Mouse (Mus musculus) midbrain, postnatal 0 days (tissue): ENCODE measurements around the gene Gstm3. TPM values are rescaled to one million over a fixed set of nuclear protein-coding genes. Genes with fewer than 3 reads are reported as not detected.
A peak's percentile ranks its signal among the peaks of the same experiment; 100 is the strongest.

ENCODE experiments used
- ATAC-seq: fragments of 200-750 bp; cut with Nextera tagmentation; 2 replicates; pipeline ENCODE4 v1.8.0; 2017; ENCODE audit warnings: moderate number of reproducible peaks, mild to moderate bottlenecking, moderate TSS enrichment, moderate library complexity; ENCODE audit not compliant: low FRiP score
- DNase-seq: peaks from one replicate; pipeline ENCODE4 v3.0.0-alpha.2; 2015; ENCODE audit warnings: low spot score
- H3K27ac ChIP-seq: fragments of 300-500 bp; sonication (generic); 2 replicates; pipeline ENCODE4 v1.5.1; 2014; ENCODE audit warnings: low read depth, mild to moderate bottlenecking, low read length, mixed read lengths
- H3K27me3 ChIP-seq: fragments of 300-500 bp; sonication (generic); 2 replicates; pipeline ENCODE4 v1.6.1; 2014; ENCODE audit warnings: low read length, control low read depth, mixed read lengths; ENCODE audit not compliant: insufficient read depth
- H3K36me3 ChIP-seq: fragments of 300-500 bp; sonication (generic); 2 replicates; pipeline ENCODE4 v1.6.1; 2014; ENCODE audit warnings: low read length, control low read depth, mixed read lengths; ENCODE audit not compliant: insufficient read depth
- H3K4me1 ChIP-seq: fragments of 300-500 bp; sonication (generic); 2 replicates; pipeline ENCODE4 v1.6.1; 2014; ENCODE audit warnings: mild to moderate bottlenecking, control low read depth, antibody characterized with exemption, low read length, mixed read lengths; ENCODE audit not compliant: insufficient read depth
- H3K4me2 ChIP-seq: fragments of 300-500 bp; sonication (generic); 2 replicates; pipeline ENCODE4 v1.6.1; 2014; ENCODE audit warnings: low read depth, mild to moderate bottlenecking, low read length, mixed read lengths; ENCODE audit not compliant: poor library complexity, severe bottlenecking
- H3K4me3 ChIP-seq: fragments of 300-500 bp; sonication (generic); 2 replicates; pipeline ENCODE4 v1.5.1; 2014; ENCODE audit warnings: low read depth, mild to moderate bottlenecking, low read length, moderate library complexity
- H3K9ac ChIP-seq: fragments of 300-500 bp; sonication (generic); replicated peaks from 2 replicates; pipeline ENCODE4 v1.6.1; 2014; ENCODE audit warnings: mild to moderate bottlenecking, low read length, moderate library complexity, mixed read lengths; ENCODE audit not compliant: poor library complexity, severe bottlenecking
- H3K9me3 ChIP-seq: fragments of 300-500 bp; sonication (generic); 2 replicates; pipeline ENCODE4 v1.6.1; 2016; ENCODE audit warnings: low read length, control low read depth
- CTCF ChIP-seq: IDR thresholded peaks from 2 replicates; pipeline ENCODE4 v1.5.1; 2016; ENCODE audit warnings: antibody characterized with exemption, mild to moderate bottlenecking
- WGBS: fragments of 180-500 bp; shearing (Covaris S2); extraction: QIAGEN DNeasy Blood & Tissue Kit; methylation state at CpG from one replicate; pipeline ENCODE4 v1.1.7; 2014; 5-methylcytosine and 5-hydroxymethylcytosine counted together
- polyA plus RNA-seq: library from polyadenylated mRNA; unstranded; fragments of >200 nt; fragmentation: Nextera tagmentation; extraction: Ambion mirVana; gene quantifications from 2 replicates; pipeline ENCODE4 v1.2.1, GENCODE M21; 2015
- total RNA-seq: library from RNA; depleted of rRNA; stranded (reverse); fragments of >200 nt; gene quantifications from 2 replicates; pipeline ENCODE4 v1.2.3, GENCODE M21; 2014

Gene Gstm3
- total and polyA plus RNA-seq, 2 experiments from 2014 or later, result not detected

GRCm38 (mm10) chr3:107931670-107932069 is 37.4 kb downstream of the Gstm3 start, which contains the start of gene Gstm7:
Gstm7 (minus strand) TSS chr3:107931817.
- ATAC-seq (peak; percentile 97), DNase-seq (peak; percentile 99)
- no peaks in the 10 kb centered on the region for H3K4me1 ChIP-seq
- TF ChIP-seq CTCF, result peak; percentile 57
- H3K9ac ChIP-seq, result no peak within 1 kb of the TSS
- H3K4me3 ChIP-seq, result no peak within 1 kb of the TSS
- peak within 1 kb of the TSS; percentile 28; the same call in 1 of the 2 replicates for H3K4me2 ChIP-seq
- 5% methylated on average over 10 of the region's 10 CpGs for WGBS
- peak within 1 kb of the TSS; percentile 55 for H3K27ac ChIP-seq
- H3K27me3 ChIP-seq, result no peaks in the 10 kb centered on the region
- H3K36me3 ChIP-seq, result no peaks in the 10 kb centered on the region
- H3K9me3 ChIP-seq, result no peaks in the 10 kb centered on the region

- Histone ChIP-seq H3K36me3 (no peaks in the 10 kb centered on the region), H3K9ac (no peak overlapping the region)
- TF ChIP-seq CTCF, result no peak
Observed at GRCm38 (mm10) chr3:107931134-107931533, 37.9 kb downstream of the Gstm3 start.

GRCm38 (mm10) chr3:107929731-107930130 is 39.4 kb downstream of the Gstm3 start:
- H3K4me1 ChIP-seq, result no peaks in the 10 kb centered on the region
- no peak overlapping the region for H3K9ac ChIP-seq
- H3K36me3 ChIP-seq, result no peaks in the 10 kb centered on the region
- no peak overlapping the region for H3K4me3 ChIP-seq
- H3K27ac ChIP-seq, result no peak overlapping the region
- TF ChIP-seq CTCF, result no peak
- no peaks in the 10 kb centered on the region for H3K9me3 ChIP-seq
- WGBS, result 83% methylated on average over 4 of the region's 4 CpGs
- no peaks in the 10 kb centered on the region for H3K27me3 ChIP-seq
- no peak overlapping the region for H3K4me2 ChIP-seq
- DNase-seq (no peak), ATAC-seq (no peak)

More at GRCm38 (mm10) chr3:107931134-107931533, 37.9 kb downstream of the Gstm3 start:
- DNase-seq (peak; percentile 47), ATAC-seq (no peak)
- no peaks in the 10 kb centered on the region for H3K4me1 ChIP-seq
- WGBS, result 46% methylated on average over 2 of the region's 2 CpGs
- H3K4me2 ChIP-seq, result peak overlapping the region; percentile 28; the same call in 1 of the 2 replicates
- no peaks in the 10 kb centered on the region for H3K9me3 ChIP-seq
- H3K27ac ChIP-seq, result peak overlapping the region; percentile 55
- no peak overlapping the region for H3K4me3 ChIP-seq
- H3K27me3 ChIP-seq, result no peaks in the 10 kb centered on the region

GRCm38 (mm10) chr3:107929243-107929642 is 39.8 kb downstream of the Gstm3 start:
- no peak overlapping the region for H3K9ac ChIP-seq
- WGBS, result 86% methylated on average over 4 of the region's 4 CpGs
- H3K27ac ChIP-seq, result no peak overlapping the region
- H3K4me3 ChIP-seq, result no peak overlapping the region
- TF ChIP-seq CTCF, result no peak
- no peaks in the 10 kb centered on the region for H3K9me3 ChIP-seq
- no peaks in the 10 kb centered on the region for H3K27me3 ChIP-seq
- ATAC-seq (no peak), DNase-seq (no peak)
- H3K4me1 ChIP-seq, result no peaks in the 10 kb centered on the region
- no peak overlapping the region for H3K4me2 ChIP-seq
- H3K36me3 ChIP-seq, result no peaks in the 10 kb centered on the region

GRCm38 (mm10) chr3:107928691-107929090 is 40.4 kb downstream of the Gstm3 start:
- no peak overlapping the region; the same call in 1 of the 2 replicates for H3K27ac ChIP-seq
- TF ChIP-seq CTCF, result no peak
- DNase-seq (no peak), ATAC-seq (no peak)
- H3K4me1 ChIP-seq, result no peaks in the 10 kb centered on the region
- no peak overlapping the region for H3K9ac ChIP-seq
- H3K9me3 ChIP-seq, result no peaks in the 10 kb centered on the region
- no peaks in the 10 kb centered on the region for H3K27me3 ChIP-seq
- no peaks in the 10 kb centered on the region for H3K36me3 ChIP-seq
- no peak overlapping the region for H3K4me2 ChIP-seq
- 81% methylated on average over 11 of the region's 11 CpGs for WGBS
- no peak overlapping the region for H3K4me3 ChIP-seq

GRCm38 (mm10) chr3:107927841-107928240 is 41.2 kb downstream of the Gstm3 start:
- no peaks in the 10 kb centered on the region for H3K4me1 ChIP-seq
- H3K36me3 ChIP-seq, result no peaks in the 10 kb centered on the region
- no peak for TF ChIP-seq CTCF
- H3K9me3 ChIP-seq, result no peaks in the 10 kb centered on the region
- H3K9ac ChIP-seq, result no peak overlapping the region
- ATAC-seq (no peak), DNase-seq (peak; percentile 24)
- no peaks in the 10 kb centered on the region for H3K27me3 ChIP-seq
- no peak overlapping the region for H3K4me3 ChIP-seq
- no peak overlapping the region for H3K4me2 ChIP-seq
- no peak overlapping the region for H3K27ac ChIP-seq
- 45% methylated on average over 3 of the region's 3 CpGs for WGBS
